Mouse (Mus musculus): Measurements from ENCODE around the gene Kdm4b. TPM values are rescaled to one million over a fixed set of nuclear protein-coding genes. Genes with fewer than 3 reads are reported as not detected.

Kdm4b gene
- polyA plus RNA-seq, 1 experiment, result 16.4 TPM

DNA sequence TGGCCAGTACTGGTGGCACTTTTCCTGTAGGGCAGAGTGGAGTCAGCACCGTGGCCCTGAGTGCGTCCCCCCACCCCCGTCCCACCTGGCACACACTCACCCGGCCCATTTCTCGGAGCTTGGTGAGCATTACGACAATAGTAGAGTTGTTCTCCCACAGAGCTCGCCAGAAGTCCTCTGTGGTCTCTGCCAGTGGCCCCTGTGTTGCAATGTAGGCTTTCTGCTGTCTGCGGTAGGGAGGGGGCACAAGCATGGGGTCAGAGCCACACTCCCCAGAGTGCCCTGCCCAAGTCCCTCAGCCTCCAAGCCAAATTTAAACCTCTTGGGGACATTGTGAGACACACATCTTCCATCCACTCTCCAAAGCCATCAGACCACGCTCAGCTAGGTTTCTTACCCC is 88.9 kb downstream of the Kdm4b start:
- 96% methylated on average over 9 of the region's 9 CpGs for WGBS
- no peak for DNase-seq (ENCODE audit: low read depth, low spot score)

DNA sequence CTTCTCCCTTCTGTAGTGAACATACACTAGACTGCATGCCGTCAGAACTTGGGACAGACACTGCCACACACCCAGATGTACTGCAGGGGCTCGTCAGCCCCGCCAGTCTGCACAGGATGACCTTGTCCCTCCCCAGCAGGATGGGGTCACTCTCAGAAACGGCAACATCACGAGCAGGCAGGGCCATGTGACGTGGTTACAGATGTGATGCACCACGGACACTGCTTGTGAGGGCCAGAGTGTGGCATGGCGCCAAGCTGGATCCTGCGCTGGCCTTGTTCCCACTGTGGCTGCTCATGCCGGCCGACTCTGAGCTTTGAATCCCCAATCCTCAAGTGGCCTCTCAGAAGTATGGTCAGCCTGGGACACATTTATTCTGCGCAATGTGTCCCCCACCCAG is 92.4 kb downstream of the Kdm4b start:
- no peak for DNase-seq (ENCODE audit: low read depth, low spot score)

DNA sequence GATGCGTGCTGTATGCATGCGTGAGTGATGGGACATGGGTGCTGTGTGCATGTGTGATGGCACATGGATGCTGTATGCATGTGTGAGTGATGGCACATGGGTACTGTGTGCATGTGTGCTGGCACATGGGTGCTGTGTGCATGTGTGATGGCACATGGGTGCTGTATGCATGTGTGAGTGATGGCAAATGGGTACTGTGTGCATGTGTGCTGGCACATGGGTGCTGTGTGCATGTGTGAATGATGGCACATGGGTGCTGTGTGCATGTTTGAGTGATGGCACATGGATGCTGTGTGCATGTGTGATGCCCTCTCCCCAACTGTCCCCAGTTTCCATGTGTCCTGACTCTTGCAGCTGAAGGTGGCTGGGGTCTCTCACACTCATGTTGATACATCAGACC is 94.2 kb downstream of the Kdm4b start:
- 96% methylated on average over 2 of the region's 2 CpGs for WGBS
- DNase-seq (ENCODE audit: low read depth, low spot score), result no peak

More for the DNA sequence above, 92.4 kb downstream of the Kdm4b start:
- 77% methylated on average over 12 of the region's 12 CpGs for WGBS

DNA sequence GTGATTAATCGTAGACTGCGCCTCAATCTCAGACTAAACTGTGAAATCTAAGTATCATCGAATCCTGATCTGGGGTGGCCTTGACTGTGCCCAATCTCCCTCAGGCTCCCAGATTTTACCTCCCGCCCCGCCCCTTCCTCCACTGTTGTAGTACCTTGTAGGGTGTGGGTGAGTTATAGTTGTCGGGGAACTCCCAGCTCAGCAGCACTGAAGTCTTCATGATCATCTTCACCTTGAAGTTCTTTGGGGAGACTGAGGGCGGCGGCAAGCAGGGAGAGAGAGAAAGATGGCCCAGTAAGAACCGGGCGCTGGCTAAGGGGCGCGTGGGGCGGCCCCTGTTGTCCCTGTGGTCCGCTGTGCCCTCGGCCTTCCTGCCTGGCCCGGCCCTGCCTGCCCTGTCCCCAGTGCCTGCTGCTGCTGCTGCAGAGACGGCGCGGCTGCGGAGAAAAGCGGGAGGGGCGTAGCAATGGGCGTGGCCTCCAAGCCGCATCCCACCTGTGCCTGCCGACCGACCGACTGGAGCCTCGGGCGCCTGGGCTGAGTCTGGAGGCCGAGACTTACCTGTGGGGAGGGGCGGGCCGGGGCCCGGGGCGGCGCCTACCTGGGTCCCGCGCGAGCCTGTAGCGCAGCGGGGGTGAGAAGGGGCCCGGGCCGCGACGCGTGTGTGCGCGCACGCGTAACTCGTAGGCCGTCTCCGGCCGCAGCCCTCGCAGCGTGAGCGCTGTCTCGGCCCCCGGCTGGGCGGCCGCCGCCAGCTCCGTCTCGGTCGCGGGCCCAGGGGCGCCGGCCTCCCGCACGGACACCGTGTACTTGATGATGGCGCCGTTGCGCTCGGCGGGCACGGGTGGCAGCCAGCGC is 99.1 kb downstream of the Kdm4b start:
- no peak for DNase-seq (ENCODE audit: low read depth, low spot score)
- WGBS, result 18% methylated on average over 75 of the region's 77 CpGs

DNA sequence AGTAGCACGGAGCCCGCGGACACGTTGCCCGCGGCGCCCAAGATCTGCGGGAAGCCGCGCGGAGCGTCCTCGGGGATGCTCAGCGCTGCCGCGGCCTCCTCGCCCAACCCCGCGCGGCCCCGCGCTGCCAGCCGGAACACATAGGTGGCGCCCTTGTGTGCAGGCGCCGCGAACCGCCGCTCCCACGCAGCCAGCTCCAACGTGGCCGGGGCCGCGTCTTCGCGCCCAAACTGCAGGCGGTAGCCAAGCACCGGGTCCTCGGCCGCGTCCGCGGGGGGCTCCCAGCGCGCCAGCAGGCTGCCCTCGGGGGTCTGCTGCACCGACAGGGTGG is 99.7 kb downstream of the Kdm4b start:
- DNase-seq (ENCODE audit: low read depth, low spot score), result peak; percentile 24
- WGBS, result 2% methylated on average over 45 of the region's 47 CpGs

DNA sequence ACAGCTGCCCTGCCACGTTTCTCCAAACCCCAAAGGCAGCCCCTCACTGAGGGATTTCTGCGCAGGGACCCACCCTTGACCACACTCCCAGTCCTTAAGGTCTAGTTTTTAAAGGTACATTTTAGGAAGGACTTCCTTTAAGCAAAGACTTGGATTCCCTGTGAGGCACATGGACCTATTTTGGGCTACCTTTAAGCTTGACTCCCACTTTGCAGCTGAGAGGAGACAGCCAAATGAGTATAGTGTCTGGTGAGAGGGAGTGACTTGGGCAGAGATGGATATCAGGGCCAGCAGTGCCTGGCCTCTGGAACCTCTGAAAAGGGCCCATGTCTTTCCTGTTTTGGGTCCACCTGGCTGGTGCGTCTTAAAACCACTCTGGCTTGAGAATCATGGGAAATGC is 100.1 kb downstream of the Kdm4b start:
- 54% methylated on average over 3 of the region's 3 CpGs for WGBS

DNA sequence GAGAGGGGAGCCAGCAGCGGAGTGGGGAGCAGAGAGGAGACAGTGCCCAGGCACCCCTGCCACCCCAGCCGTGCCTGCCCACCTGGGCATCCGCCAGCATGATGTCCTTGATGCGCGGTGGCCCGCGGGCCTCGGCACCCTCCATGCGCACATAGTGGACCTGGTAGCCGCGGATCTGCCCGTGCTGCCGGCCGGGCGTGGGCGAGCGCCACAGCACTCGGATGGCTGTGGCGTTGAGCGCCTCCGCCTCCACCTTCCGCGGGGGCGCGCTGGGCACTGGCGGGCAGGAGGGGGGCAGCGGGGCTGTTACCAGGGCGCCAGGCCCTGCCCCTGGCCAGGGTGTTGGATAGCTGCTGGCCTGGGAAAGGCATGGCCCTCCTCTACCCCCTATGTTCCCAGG is 102.0 kb downstream of the Kdm4b start:
- DNase-seq (ENCODE audit: low read depth, low spot score), result no peak
- WGBS, result 85% methylated on average over 28 of the region's 28 CpGs

More for the DNA sequence above, 100.1 kb downstream of the Kdm4b start:
- DNase-seq (ENCODE audit: low read depth, low spot score), result no peak

DNA sequence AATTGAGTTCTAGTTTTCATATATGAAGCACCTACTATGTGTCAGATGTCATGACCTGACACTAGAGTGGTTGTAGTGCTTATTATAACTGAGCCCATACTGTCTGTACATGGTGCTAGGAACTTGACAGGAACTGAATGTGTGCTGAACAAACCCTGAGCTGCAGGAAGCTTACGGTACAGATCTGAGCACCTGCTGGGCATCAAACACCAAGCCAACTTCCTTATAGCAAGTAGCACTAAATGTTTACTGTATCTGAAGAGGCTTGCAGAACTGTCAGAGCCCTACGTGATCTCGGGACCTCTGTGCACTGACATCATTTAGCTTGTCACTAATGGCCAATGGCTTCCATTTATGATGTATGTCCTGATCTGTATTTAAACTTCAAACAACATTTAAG is 105.7 kb downstream of the Kdm4b start:
- 31% methylated on average over 3 of the region's 3 CpGs for WGBS
- DNase-seq (ENCODE audit: low read depth, low spot score), result no peak

DNA sequence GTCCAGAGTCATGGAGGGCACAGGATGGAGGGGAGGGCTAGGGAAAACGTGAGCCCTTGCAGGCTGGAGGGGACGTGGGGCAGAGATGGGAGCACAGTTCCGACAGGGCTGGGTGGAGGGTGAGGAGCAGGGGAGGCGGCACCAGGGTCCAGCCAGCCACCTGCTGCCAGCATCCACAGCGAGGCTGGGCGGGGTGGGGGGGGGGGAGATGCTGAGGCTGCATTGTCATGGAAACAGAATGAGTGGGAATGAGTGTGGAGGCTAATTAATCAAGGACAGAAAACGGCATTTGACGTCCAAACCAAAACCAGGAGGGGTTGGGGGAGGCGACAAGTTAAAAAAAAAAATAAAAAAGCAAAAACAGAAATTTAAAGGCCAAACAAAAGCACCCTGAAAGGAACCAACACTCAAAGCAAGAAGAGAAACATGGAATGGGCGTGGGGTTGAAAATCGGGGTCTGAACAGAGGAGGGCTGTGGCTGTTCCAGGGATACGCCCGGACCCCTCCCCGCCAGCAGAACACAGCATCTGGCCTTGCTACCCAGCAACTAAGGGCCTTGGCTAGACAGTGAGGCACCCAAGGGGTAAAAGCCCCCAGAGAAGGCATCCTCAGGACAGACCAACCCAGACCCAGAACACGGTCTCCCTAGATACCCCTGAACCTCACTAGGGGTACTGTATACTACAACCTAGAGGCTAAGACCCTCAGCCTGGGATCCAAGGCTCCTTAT is 114.0 kb downstream of the Kdm4b start:
- DNase-seq (ENCODE audit: low read depth, low spot score), result no peak
- WGBS, result 83% methylated on average over 15 of the region's 15 CpGs

DNA sequence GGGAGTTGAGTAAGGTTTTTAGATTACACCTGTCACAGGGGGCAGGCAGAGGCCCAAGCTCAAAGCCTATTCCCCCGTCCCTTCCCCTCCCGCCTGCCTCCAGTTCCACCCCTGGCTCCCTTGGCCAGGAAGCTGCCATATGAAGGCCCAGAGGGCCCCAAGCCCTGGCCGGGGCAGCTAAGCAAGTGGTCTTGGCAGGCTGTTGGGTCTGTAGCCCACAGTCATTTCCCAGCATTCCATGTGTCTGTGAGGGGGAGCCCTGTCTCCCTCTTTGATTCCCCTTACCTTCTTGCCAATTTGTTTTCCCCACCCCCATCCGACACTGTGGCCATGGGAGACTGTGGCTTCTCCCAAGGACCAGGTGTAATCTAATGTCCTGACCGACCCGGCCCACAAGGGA is 116.5 kb downstream of the Kdm4b start:
- 78% methylated on average over 6 of the region's 6 CpGs for WGBS

DNA sequence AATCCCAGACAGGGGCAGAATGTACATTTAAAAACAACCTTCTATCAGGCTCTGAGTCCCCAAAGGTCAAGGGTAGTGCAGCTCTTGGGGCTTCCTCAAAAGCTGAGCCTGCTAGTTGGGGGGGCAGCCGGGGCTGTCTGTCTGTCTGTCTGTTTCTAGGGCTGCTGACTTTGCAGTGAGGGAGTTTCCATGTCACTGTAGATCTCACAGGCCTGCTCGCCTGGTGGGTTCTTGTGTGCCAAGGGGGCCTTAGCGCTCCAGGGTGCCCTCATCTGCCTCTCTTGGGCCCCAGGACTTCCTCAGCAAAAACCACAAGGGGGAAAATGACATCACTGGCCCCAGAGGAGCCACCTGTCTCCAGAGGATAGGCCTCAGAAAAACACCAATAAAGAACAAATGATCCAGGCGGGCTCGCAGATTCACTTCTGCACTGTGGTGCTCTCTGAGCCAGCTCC is 117.5 kb downstream of the Kdm4b start:
- WGBS, result 83% methylated on average over 5 of the region's 5 CpGs
- DNase-seq (ENCODE audit: low read depth, low spot score), result no peak

More for the DNA sequence above, 116.5 kb downstream of the Kdm4b start:
- DNase-seq (ENCODE audit: low read depth, low spot score), result no peak

DNA sequence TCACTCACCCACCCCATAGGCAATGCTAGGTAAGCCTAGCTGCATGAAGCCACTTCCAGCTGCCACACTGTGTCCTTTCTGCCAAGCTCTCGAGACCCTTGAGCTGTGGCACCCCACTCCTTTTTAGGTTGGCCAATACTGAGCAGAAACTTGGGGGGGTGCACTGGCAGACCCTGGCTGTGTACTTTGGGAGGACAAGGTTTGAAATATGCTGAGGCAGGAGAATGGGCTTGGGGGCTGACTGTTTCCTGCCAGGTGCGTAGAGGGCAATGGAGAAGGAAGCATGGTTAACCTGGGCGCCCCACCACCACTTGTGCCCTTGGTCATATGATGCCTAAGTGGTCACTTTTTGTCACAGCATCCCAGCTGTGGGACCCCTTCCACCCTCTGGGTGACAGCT is 118.9 kb downstream of the Kdm4b start:
- DNase-seq (ENCODE audit: low read depth, low spot score), result no peak
- 80% methylated on average over 3 of the region's 3 CpGs for WGBS

DNA sequence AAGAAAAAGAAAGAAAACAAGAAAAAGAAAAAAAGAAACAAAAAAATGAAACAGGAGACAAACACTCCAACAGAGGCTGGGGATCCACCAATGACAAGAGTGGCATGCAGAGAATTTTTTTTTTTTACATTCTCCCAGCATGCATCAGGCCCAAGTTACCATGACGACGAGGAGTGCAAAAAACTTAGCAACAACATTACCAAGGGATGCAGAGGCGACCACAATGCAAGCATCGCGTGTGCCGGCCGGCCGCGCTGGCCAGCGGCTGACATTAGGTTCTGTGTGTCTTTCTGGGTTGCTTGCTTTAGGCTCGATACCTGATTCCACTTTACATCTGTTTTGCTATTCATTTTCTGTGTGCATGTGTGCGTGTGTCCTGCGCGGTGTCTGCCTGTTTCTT is 119.5 kb downstream of the Kdm4b start:
- no peak for DNase-seq (ENCODE audit: low read depth, low spot score)
- WGBS, result 83% methylated on average over 14 of the region's 14 CpGs

DNA sequence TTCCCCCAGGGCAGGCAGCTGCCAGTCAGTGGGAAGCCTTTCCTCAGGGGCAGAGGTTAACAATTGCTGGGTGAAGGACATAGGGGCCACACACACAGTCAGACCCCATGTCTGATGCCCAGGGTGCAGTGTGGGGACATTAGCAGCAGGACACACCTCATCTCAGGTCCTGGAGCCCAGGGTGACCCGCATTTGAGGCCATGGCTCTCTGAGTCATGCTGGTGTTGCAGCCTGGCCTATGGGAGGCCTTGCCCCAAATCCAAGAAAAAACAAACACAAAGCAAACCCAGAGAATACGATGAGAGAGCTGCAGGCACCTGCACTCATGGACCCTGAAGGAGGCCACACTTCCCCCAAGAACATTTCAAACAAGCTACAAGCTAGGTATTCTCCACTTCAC is 121.9 kb downstream of the Kdm4b start:
- no peak for DNase-seq (ENCODE audit: low read depth, low spot score)
- WGBS, result 68% methylated on average over 2 of the region's 2 CpGs

Other genes starting within 250 kb of the Kdm4b start
- 22.2 and 26.6 TPM in 2 replicates for gene Hdgfl2, start 246.4 kb upstream of the Kdm4b start, polyA plus RNA-seq (2012; rRNA removed)
- gene Plin4, start 216.3 kb upstream of the Kdm4b start, polyA plus RNA-seq (2012; rRNA removed), result 12.9 and 18.1 TPM in 2 replicates
- 0.27 and 0.49 TPM in 2 replicates for gene Plin5, start 208.5 kb upstream of the Kdm4b start, polyA plus RNA-seq (2012; rRNA removed)
- 13.0 and 29.5 TPM in 2 replicates for gene Lrg1, start 204.1 kb upstream of the Kdm4b start, polyA plus RNA-seq (2012; rRNA removed)
- 3.3 and 3.5 TPM in 2 replicates for gene Sema6b, start 185.7 kb upstream of the Kdm4b start, polyA plus RNA-seq (2012; rRNA removed)
- gene Tnfaip8l1, start 163.6 kb upstream of the Kdm4b start, polyA plus RNA-seq (2012; rRNA removed), result 11.3 and 13.6 TPM in 2 replicates
- gene Mydgf, start 142.1 kb upstream of the Kdm4b start, polyA plus RNA-seq (2012; rRNA removed), result 112 and 113 TPM in 2 replicates
- 33.6 and 42.8 TPM in 2 replicates for gene Dpp9, start 107.2 kb upstream of the Kdm4b start, polyA plus RNA-seq (2012; rRNA removed)
- gene Fem1a, start 69.3 kb upstream of the Kdm4b start, polyA plus RNA-seq (2012; rRNA removed), result 15.2 and 19.1 TPM in 2 replicates
- gene Ticam1, start 49.3 kb upstream of the Kdm4b start, polyA plus RNA-seq (2012; rRNA removed), result 45.4 and 61.3 TPM in 2 replicates
- gene Plin3, start 33.2 kb upstream of the Kdm4b start, polyA plus RNA-seq (2012; rRNA removed), result 81.6 and 154 TPM in 2 replicates
- not detected in 2 replicates for gene Arrdc5, start 25.8 kb upstream of the Kdm4b start, polyA plus RNA-seq (2012; rRNA removed)
- 29.2 and 30.7 TPM in 2 replicates for gene Uhrf1, start 22.7 kb upstream of the Kdm4b start, polyA plus RNA-seq (2012; rRNA removed)
- 24.2 and 47.4 TPM in 2 replicates for gene Ptprs, start 150.4 kb downstream of the Kdm4b start, polyA plus RNA-seq (2012; rRNA removed)
- gene Znrf4, start 186.4 kb downstream of the Kdm4b start, polyA plus RNA-seq (2012; rRNA removed), result not detected in 2 replicates
- 2.3 and 3.2 TPM in 2 replicates for gene Gm20219, start 228.3 kb downstream of the Kdm4b start, polyA plus RNA-seq (2012; rRNA removed)